Mouse (Mus musculus): Measurements from ENCODE around the gene Tor3a. TPM values are rescaled to one million over a fixed set of nuclear protein-coding genes. Genes with fewer than 3 reads are reported as not detected.
A peak's percentile ranks its signal among the peaks of the same experiment; 100 is the strongest.
"Not testable (repeated sequence)": the region's sequence is repeated elsewhere in the genome, so short reads cannot be mapped to it uniquely, and the experiment has no call there.

Tor3a gene
- polyA plus RNA-seq, 1 experiment from 2014 or later = 5.1 TPM

DNA sequence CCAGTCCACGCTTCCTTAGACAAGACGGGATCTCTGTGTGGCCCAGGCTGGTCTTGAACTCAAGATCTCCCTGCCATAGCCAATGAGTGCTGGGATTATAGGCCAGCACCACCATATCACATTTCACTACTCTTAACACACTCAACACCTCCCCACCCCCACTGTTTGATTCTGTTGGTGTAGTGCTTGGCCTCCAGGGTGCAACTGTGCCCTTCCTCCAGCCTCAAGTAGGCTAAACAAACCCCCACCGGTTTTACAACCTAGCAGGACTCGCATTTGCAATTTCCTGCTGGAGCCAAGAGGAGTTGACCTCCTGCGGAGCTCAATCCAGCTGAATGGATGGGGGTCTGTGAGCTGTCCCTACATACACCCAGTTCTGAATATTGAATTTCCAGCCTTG is 5.6 kb downstream of the Tor3a start:
- no peak overlapping the region for H3K4me2 ChIP-seq
- H3K27me3 ChIP-seq (replicated peaks) = no peaks in the 10 kb centered on the region
- no peaks in the 10 kb centered on the region for H3K36me3 ChIP-seq
- H3K9me3 ChIP-seq = no peaks in the 10 kb centered on the region
- no peak overlapping the region for H3K4me3 ChIP-seq
- no peak for ATAC-seq (ENCODE audit: extremely low read depth, insufficient number of reproducible peaks, low FRiP score, low TSS enrichment)
- peaks cover 37% of the 10 kb centered on the region for H3K4me1 ChIP-seq
- 34% methylated on average over 5 of the region's 5 CpGs for WGBS
- no peak overlapping the region for H3K27ac ChIP-seq (replicated peaks)
- no peak overlapping the region for H3K9ac ChIP-seq

DNA sequence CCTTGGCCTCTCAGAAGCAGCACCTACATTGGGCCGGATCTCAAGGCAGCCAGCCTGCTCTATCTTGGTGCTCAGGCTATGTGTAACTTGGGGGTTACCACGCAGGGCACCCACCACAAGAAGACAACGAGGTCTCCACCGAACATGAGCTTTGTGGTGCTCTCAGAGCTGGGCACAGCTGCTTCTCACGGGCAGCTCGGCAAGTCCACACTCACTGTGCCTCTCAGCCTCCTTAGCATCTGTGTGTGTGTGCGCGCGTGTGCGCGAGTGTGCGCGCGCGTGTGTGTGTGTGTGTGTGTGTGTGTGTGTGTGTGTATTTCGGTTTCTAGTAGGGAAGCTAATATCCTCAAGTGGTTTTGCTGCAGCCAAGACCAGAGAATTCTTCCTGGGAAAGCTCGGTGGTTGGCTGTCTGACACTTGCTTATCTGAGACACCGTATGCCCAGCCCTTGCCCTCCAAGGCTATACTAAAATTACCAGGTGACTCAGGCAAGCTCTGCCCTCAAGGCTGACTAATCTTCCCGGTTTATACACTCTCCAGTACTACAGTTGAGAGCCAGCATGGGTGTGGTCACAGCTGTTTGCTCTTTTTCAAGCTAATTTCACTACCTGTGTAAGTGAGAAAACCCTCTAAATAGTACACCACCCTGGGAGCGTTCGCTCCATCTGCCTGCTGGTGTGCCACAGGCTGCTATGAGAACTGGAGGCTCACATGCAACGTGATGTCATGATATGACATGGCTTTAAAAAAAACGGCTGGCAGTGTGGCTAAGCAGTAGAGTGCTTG is 6.8 kb downstream of the Tor3a start:
- whole genome bisulfite sequencing = 61% methylated on average over 23 of the region's 23 CpGs
- Histone ChIP-seq H3K4me2 (peak overlapping the region; percentile 38), H3K27ac (replicated peaks) (peak overlapping the region; percentile 67), H3K4me1 (peaks cover 28% of the 10 kb centered on the region), H3K4me3 (no peak overlapping the region), H3K9me3 (no peaks in the 10 kb centered on the region), H3K9ac (0 out of 2 replicates have a peak overlapping the region, but pooled peaks have one; percentile 40), H3K36me3 (no peaks in the 10 kb centered on the region), H3K27me3 (replicated peaks) (no peaks in the 10 kb centered on the region)
- no peak for ATAC-seq (ENCODE audit: extremely low read depth, insufficient number of reproducible peaks, low FRiP score, low TSS enrichment)

DNA sequence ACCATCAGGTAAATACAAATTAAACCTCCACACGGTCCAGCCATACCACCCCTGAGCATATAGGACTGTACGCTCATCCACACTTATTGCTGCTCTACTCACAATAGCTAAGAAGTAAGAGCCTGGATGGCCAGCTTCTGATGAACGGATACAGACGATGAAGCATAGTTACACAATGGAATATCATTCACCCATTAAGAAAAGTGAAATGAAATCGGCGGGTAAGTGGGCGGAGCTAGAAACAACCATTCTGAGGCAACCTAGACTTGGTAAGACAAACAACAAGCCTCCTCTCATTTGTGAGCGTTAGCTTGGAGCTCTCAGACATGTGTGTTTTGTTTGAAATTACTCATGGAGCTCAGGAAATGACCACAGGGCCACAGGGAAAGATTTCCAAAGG is 8.4 kb downstream of the Tor3a start:
- no peak overlapping the region for H3K9ac ChIP-seq

DNA sequence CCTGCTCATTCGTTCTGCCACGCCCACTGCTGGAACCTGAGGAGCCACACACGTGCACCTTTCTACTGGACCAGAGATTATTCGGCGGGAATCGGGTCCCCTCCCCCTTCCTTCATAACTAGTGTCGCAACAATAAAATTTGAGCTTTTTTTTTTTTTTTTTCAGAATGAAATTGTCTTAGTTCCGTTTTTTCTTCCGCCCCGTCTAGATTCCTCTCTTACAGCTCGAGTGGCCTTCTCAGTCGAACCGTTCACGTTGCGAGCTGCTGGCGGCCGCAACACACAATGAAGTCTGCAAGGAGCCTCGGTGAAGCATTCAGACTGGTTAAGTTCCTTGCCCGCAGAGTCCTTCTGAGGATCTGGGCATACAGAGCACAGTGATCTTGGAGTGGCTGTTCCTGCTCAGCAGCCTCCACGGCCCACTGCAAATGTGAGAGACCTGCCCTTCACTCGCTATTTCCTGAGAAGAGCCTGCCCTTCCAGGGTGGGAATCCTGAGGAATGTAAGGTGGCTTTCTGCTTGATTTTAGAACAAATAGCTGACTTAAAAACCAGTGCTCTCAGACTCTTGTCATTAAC is 13.4 kb downstream of the Tor3a start:
- not testable (repeated sequence) for ATAC-seq (ENCODE audit: extremely low read depth, insufficient number of reproducible peaks, low FRiP score, low TSS enrichment); H3K9ac ChIP-seq; H3K4me1 ChIP-seq; H3K27ac ChIP-seq (replicated peaks); H3K27me3 ChIP-seq (replicated peaks); H3K4me3 ChIP-seq; H3K9me3 ChIP-seq; H3K4me2 ChIP-seq
- peaks cover 13% of the 10 kb centered on the region; the same call in 1 of the 2 replicates for H3K36me3 ChIP-seq
- WGBS = 67% methylated on average over 21 of the region's 21 CpGs

More for the DNA sequence above, 8.4 kb downstream of the Tor3a start:
- no peak for ATAC-seq (ENCODE audit: extremely low read depth, insufficient number of reproducible peaks, low FRiP score, low TSS enrichment)
- H3K4me3 ChIP-seq = no peak overlapping the region
- H3K4me2 ChIP-seq = no peak overlapping the region
- H3K9me3 ChIP-seq = no peaks in the 10 kb centered on the region
- 81% methylated on average over 8 of the region's 8 CpGs for WGBS
- no peak overlapping the region for H3K27ac ChIP-seq (replicated peaks)
- no peaks in the 10 kb centered on the region for H3K27me3 ChIP-seq (replicated peaks)
- H3K4me1 ChIP-seq = peaks cover 28% of the 10 kb centered on the region
- no peaks in the 10 kb centered on the region for H3K36me3 ChIP-seq

DNA sequence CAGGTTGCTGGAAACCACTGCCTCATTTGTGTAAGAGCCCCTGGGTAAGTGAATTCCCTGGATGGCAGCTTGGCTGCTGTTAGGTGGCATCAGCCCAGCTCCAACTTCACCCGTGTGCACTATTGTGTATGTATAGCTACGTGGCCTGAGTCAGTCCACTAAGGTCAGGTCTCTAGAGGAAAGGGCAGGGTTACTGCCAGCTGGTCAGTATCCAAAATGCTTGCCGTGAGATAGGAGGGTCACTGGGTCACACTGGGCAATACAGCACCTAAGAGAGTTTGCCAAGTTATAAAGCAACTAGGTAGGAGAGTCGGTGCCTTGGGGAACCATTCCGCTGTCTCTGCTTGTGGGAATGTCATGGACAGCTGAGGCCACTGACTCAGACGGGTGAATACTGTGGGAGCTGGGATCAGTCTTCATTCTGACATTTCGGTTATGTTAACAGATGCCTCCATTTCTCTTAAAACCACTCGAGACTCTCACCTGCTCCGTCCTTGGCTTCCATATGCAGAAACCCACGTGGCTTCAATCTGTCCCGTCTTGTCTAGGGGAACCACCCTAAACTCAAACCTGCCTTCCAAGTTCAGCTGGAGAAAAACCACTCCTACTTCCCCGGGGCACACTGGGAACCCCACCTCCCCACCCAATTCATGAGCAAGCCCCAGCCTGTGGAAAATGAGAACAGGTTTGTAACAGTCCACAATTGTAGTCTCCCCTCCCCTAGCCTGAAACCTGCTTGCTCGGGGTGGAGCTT is 14.1 kb downstream of the Tor3a start:
- no peak for ATAC-seq (ENCODE audit: extremely low read depth, insufficient number of reproducible peaks, low FRiP score, low TSS enrichment)

DNA sequence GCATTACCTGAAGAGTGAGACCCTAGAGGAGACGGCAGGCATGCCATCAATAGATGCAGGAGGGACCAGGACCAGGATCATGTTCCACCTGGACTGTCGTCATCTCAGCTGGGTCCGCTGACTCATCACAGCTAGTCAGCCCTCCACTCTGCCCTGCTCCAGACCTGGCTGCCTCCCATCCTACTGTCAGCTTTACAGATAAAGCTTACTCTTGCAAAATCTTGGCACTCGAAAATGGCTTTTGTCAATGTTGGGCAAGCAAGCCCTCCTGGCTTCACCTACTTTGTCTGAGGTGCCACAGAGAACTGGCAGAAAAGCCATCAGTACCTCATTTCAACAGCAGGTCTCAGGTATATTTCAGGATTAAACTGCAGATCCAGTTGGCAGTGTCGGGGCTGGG is 15.5 kb downstream of the Tor3a start:
- Histone ChIP-seq H3K9me3 (no peaks in the 10 kb centered on the region), H3K36me3 (peaks cover 23% of the 10 kb centered on the region; the same call in 1 of the 2 replicates), H3K4me1 (0 out of 2 replicates have a peak, but pooled peaks cover 4% of the 10 kb centered on the region), H3K9ac (no peak overlapping the region), H3K27me3 (replicated peaks) (no peaks in the 10 kb centered on the region), H3K4me3 (no peak overlapping the region), H3K4me2 (no peak overlapping the region), H3K27ac (replicated peaks) (no peak overlapping the region)
- no peak for ATAC-seq (ENCODE audit: extremely low read depth, insufficient number of reproducible peaks, low FRiP score, low TSS enrichment)
- WGBS = 80% methylated on average over 5 of the region's 5 CpGs

More for the DNA sequence above, 14.1 kb downstream of the Tor3a start:
- Histone ChIP-seq H3K4me3 (no peak overlapping the region), H3K9ac (no peak overlapping the region), H3K4me1 (0 out of 2 replicates have a peak, but pooled peaks cover 4% of the 10 kb centered on the region), H3K27ac (replicated peaks) (no peak overlapping the region), H3K36me3 (peaks cover 13% of the 10 kb centered on the region; the same call in 1 of the 2 replicates), H3K27me3 (replicated peaks) (no peaks in the 10 kb centered on the region), H3K4me2 (no peak overlapping the region), H3K9me3 (no peaks in the 10 kb centered on the region)
- 74% methylated on average over 13 of the region's 13 CpGs for WGBS

DNA sequence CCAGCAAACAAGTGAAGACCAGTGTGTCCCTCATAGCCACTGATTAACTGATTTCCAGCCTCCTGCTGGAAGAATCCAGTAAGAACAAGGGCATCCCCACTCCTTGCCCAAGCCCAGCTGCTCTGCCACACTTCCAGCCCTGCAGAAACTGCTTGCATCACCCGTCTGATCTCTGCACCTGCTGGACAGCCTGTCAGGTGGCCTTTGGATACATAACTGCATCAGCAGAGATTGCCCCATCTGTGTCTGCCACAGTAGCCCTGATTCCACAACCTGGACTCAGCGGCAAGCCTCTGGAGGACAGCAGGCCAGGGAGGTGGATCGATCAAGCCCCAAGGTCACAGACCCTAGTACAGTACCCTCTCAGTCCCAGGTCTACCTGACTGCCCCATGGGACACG is 16.6 kb downstream of the Tor3a start:
- Histone ChIP-seq H3K4me2 (no peak overlapping the region), H3K9me3 (no peaks in the 10 kb centered on the region), H3K27me3 (replicated peaks) (no peaks in the 10 kb centered on the region), H3K4me3 (no peak overlapping the region), H3K4me1 (0 out of 2 replicates have a peak, but pooled peaks cover 4% of the 10 kb centered on the region), H3K36me3 (peaks cover 23% of the 10 kb centered on the region; the same call in 1 of the 2 replicates), H3K27ac (replicated peaks) (no peak overlapping the region), H3K9ac (no peak overlapping the region)
- 81% methylated on average over 4 of the region's 4 CpGs for WGBS
- no peak for ATAC-seq (ENCODE audit: extremely low read depth, insufficient number of reproducible peaks, low FRiP score, low TSS enrichment)

DNA sequence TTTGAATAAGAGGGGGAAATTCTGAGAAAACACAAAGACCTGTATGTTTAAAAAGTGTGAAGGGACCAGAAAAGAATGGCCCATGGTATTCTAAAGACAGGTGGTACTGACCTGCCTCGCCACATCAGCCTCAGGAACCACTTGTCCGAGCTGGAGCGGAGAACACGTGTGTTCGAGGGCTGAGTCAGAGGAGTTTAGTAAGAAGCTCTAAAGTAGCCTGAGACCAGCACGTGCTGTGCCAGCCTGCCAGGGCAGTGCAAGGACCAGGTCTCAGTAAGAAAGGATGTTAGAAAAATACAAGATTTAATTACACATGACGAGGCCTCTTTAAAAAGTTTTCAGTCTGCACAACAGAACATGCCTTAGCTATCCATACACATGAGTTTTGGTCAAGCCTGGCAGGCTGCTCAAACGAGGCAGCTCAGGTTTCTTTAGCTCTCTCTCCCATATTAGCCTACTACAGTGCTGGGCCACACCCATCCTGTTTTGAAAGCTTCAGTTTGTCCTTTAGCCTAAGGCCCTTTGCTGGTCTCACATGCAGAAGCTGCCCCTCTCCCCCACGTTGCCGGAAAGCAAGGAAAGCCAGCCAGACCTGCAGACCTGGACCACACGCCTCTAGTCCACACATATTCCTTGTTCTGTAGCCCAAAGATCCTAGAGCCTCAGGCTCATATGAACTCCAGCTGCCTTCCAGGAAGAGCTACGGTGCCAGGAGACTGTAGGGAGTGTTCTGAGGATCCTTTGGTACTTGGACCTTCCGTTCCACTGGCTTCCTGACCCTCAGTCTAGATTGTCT is 19.2 kb downstream of the Tor3a start:
- H3K27me3 ChIP-seq (replicated peaks) = no peaks in the 10 kb centered on the region
- ATAC-seq (ENCODE audit: extremely low read depth, insufficient number of reproducible peaks, low FRiP score, low TSS enrichment) = no peak
- peaks cover 30% of the 10 kb centered on the region for H3K36me3 ChIP-seq
- WGBS = 73% methylated on average over 13 of the region's 13 CpGs
- H3K9me3 ChIP-seq = no peaks in the 10 kb centered on the region
- H3K4me2 ChIP-seq = no peak overlapping the region
- no peak overlapping the region for H3K27ac ChIP-seq (replicated peaks)
- no peak overlapping the region for H3K9ac ChIP-seq
- 0 out of 2 replicates have a peak, but pooled peaks cover 7% of the 10 kb centered on the region for H3K4me1 ChIP-seq
- H3K4me3 ChIP-seq = no peak overlapping the region

DNA sequence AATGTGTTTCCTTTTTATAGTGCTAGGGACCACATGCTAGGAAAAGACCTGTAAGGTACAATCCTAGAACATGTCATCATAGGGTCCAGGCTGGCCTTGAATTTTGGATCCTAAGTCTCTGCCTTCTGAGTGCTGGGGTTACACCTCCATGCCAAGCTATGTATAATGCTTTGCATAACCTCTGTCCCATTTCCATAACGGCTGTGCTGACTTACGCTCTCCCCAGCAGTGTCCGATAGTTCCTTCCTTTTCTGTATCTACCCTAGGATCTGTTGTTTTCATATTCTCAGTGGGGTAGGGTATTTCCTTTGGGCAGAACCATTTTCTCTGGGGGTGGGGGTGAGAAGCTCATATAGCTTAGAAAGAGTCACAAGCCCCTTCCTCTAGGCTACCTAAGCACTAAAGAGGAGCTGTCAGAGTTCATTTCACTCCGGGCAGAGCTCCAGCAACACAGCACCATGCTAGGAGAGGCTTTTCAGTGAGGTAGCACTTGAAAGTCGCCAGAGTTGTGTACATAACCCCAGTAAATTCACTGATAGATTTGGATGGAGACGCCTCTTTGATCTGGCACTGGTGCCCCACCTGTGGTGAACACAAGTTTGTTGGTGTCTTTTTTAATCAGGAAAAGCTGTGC is 21.9 kb downstream of the Tor3a start:
- no peak overlapping the region for H3K4me2 ChIP-seq
- H3K9me3 ChIP-seq = no peaks in the 10 kb centered on the region
- 0 out of 2 replicates have a peak overlapping the region, but pooled peaks have one; percentile 2 for H3K27ac ChIP-seq (replicated peaks)
- H3K27me3 ChIP-seq (replicated peaks) = no peaks in the 10 kb centered on the region
- no peak overlapping the region for H3K9ac ChIP-seq
- WGBS = 59% methylated on average over 6 of the region's 6 CpGs
- H3K36me3 ChIP-seq = peaks cover 33% of the 10 kb centered on the region
- no peak for ATAC-seq (ENCODE audit: extremely low read depth, insufficient number of reproducible peaks, low FRiP score, low TSS enrichment)
- H3K4me1 ChIP-seq = peaks cover 16% of the 10 kb centered on the region
- no peak overlapping the region for H3K4me3 ChIP-seq

DNA sequence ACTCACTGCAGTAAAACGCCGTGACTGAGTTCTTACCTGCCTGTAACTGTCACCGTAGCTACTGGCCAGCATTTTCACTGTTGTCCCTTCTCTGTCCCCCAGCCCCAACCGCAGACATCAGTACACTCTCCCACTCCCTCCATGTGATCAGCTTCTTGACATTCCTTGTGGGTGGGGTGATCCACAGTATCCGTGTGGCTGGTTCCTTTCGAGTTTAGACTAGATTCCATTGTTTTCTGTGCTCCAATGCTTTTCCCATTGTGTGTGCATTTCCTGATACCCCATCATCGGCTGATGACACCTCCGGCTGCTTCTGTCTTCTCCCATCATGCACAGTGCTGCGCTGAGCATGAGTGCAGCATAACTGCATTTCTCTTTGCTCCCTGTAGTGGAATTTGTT is 23.5 kb downstream of the Tor3a start:
- H3K4me1 ChIP-seq = peaks cover 16% of the 10 kb centered on the region
- no peak overlapping the region for H3K4me3 ChIP-seq
- 0 out of 2 replicates have a peak overlapping the region, but pooled peaks have one; percentile 1 for H3K27ac ChIP-seq (replicated peaks)
- no peak for ATAC-seq (ENCODE audit: extremely low read depth, insufficient number of reproducible peaks, low FRiP score, low TSS enrichment)
- no peaks in the 10 kb centered on the region for H3K27me3 ChIP-seq (replicated peaks)
- WGBS = 71% methylated on average over 9 of the region's 9 CpGs
- no peak overlapping the region for H3K9ac ChIP-seq
- H3K36me3 ChIP-seq = peaks cover 27% of the 10 kb centered on the region
- no peak overlapping the region for H3K4me2 ChIP-seq
- no peaks in the 10 kb centered on the region for H3K9me3 ChIP-seq
